Mouse (Mus musculus) embryonic facial prominence, embryonic 11.5 days (tissue): ENCODE measurements around the gene Filip1l. TPM values are rescaled to one million over a fixed set of nuclear protein-coding genes. Genes with fewer than 3 reads are reported as not detected.

ENCODE experiments used
- ATAC-seq: fragments of 200-750 bp; cut with Nextera tagmentation; replicated peaks from 2 replicates; pipeline ENCODE4 v1.8.0; 2017; ENCODE audit warnings: low read depth; ENCODE audit not compliant: insufficient number of reproducible peaks, low FRiP score, low TSS enrichment
- DNase-seq: peaks from one replicate; pipeline ENCODE4 v3.0.0-alpha.2; 2015; ENCODE audit warnings: low spot score
- H3K27ac ChIP-seq: fragments of 300-500 bp; sonication (generic); replicated peaks from 2 replicates; pipeline ENCODE4 v1.5.1; 2014; ENCODE audit warnings: mild to moderate bottlenecking, low read depth, low read length, control low read depth
- H3K27me3 ChIP-seq: fragments of 300-500 bp; sonication (generic); 2 replicates; pipeline ENCODE4 v1.6.1; 2014; ENCODE audit warnings: mild to moderate bottlenecking, low read length, moderate library complexity, mixed read lengths; ENCODE audit not compliant: control insufficient read depth, insufficient read depth
- H3K36me3 ChIP-seq: fragments of 300-500 bp; sonication (generic); replicated peaks from 2 replicates; pipeline ENCODE4 v1.6.1; 2014; ENCODE audit warnings: low read depth, mild to moderate bottlenecking, low read length, moderate library complexity, mixed read lengths; ENCODE audit not compliant: control insufficient read depth, insufficient read depth
- H3K4me1 ChIP-seq: fragments of 300-500 bp; sonication (generic); 2 replicates; pipeline ENCODE4 v1.6.1; 2014; ENCODE audit warnings: low read length, mixed read lengths; ENCODE audit not compliant: control insufficient read depth, insufficient read depth
- H3K4me2 ChIP-seq: fragments of 300-500 bp; sonication (generic); 2 replicates; pipeline ENCODE4 v1.6.1; 2014; ENCODE audit warnings: low read depth, mild to moderate bottlenecking, control low read depth, low read length, moderate library complexity
- H3K4me3 ChIP-seq: fragments of 300-500 bp; sonication (generic); 2 replicates; pipeline ENCODE4 v1.5.1; 2014; ENCODE audit warnings: low read depth, low read length, control low read depth
- H3K9ac ChIP-seq: fragments of 300-500 bp; sonication (generic); replicated peaks from 2 replicates; pipeline ENCODE4 v1.6.1; 2014; ENCODE audit warnings: mild to moderate bottlenecking, control low read depth, low read length
- H3K9me3 ChIP-seq: fragments of 300-500 bp; sonication (generic); replicated peaks from 2 replicates; pipeline ENCODE4 v1.6.1; 2016; ENCODE audit warnings: mild to moderate bottlenecking, low read length, inconsistent platforms, mixed read lengths; ENCODE audit not compliant: control insufficient read depth
- WGBS: fragments of 180-500 bp; shearing (Covaris S2); extraction: QIAGEN DNeasy Blood & Tissue Kit; methylation state at CpG from one replicate; pipeline ENCODE4 v1.1.7; 2014; 5-methylcytosine and 5-hydroxymethylcytosine counted together
- polyA plus RNA-seq: library from polyadenylated mRNA; unstranded; fragments of >200 nt; fragmentation: Nextera tagmentation; extraction: Ambion mirVana; gene quantifications from 2 replicates; pipeline ENCODE4 v1.2.1, GENCODE M21; 2014

Filip1l gene
- polyA plus RNA-seq, 1 experiment from 2014 or later, result 24.2 TPM

DNA sequence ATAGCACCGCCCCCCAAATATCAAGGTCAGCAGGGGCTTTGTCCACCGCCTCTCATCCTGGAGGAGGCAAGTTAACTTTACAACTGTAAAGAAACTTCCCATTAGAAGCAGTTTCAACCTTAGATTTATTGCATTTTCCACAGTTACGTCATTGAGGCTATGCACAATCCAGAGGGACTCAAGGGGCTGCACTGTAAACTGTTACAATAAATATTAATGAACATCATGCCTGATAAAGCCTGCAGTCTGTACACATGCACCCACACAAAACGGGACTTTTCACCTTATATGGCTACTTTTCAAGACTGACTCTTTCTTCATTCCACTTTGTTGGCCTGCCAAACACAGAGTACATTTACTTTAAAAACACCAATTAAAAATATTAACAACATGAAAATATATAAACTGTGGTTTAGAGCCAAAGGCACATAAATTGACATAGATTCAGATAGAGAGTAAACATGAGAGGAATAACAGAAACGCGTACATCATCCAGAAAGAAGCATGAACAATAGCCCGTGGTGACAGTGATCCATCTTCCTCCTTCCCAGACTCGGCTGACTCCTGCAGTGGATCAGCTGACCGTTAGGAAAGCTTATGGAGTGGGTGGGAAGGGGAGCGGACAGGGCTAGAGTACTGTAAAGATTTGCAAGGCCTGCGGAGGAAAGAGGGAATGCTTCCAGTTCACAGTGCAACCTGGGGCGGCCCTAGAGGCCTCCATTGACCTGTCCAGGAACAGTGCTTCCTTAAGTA, 131.3 kb downstream of the Filip1l start:
- Histone ChIP-seq H3K9ac (no peak overlapping the region), H3K9me3 (no peaks in the 10 kb centered on the region), H3K4me3 (no peak overlapping the region), H3K36me3 (no peaks in the 10 kb centered on the region), H3K27ac (no peak overlapping the region), H3K27me3 (no peaks in the 10 kb centered on the region), H3K4me1 (no peaks in the 10 kb centered on the region), H3K4me2 (no peak overlapping the region)
- 82% methylated on average over 12 of the region's 12 CpGs for WGBS
- ATAC-seq (no peak), DNase-seq (no peak)

DNA sequence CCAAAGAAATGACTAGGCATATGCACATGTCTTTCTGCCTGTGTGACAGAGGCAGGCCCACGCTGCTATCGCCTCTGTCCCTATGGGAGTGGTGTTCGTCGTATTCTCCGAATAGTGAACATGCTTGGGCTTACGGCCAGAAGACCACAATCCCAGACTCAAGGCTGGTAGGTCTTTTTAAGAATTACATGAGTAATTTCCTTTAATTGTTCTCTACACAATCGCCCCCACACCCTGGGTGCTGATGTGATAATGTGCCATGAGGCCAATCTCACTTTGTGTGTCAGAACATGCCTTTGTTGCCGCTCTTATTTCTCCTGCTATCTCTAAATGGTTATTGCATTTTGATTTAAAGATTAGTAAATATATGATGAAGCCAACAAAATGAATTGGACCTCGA, 132.4 kb downstream of the Filip1l start:
- H3K9me3 ChIP-seq, result no peaks in the 10 kb centered on the region
- 87% methylated on average over 9 of the region's 9 CpGs for WGBS
- no peaks in the 10 kb centered on the region for H3K36me3 ChIP-seq
- no peaks in the 10 kb centered on the region for H3K4me1 ChIP-seq
- H3K9ac ChIP-seq, result no peak overlapping the region
- no peak overlapping the region for H3K4me3 ChIP-seq
- ATAC-seq (no peak), DNase-seq (no peak)
- H3K4me2 ChIP-seq, result no peak overlapping the region
- H3K27me3 ChIP-seq, result no peaks in the 10 kb centered on the region
- H3K27ac ChIP-seq, result no peak overlapping the region

DNA sequence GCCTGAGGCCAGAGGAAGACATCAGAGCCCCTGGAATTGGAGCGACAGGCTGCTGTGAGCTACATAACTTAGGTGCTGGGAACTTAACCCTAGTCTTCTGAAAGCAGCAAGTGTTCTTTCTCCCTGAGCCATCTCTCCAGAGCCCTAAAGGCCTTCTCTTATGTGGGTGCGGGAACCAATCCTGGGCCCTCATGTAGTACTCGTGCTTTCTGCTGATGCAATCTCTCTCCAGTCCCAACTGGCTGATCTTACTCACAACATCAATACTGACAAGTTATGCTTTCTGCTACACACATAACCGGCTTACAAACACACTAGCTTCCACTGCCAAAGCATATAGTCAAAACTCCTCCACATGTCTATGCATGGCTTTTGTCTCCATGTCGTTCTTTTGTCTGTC, 133.4 kb downstream of the Filip1l start:
- H3K27ac ChIP-seq, result no peak overlapping the region
- H3K4me1 ChIP-seq, result no peaks in the 10 kb centered on the region
- H3K4me2 ChIP-seq, result no peak overlapping the region
- H3K9me3 ChIP-seq, result no peaks in the 10 kb centered on the region
- DNase-seq (no peak), ATAC-seq (no peak)
- no peaks in the 10 kb centered on the region for H3K27me3 ChIP-seq
- 88% methylated on average over 5 of the region's 5 CpGs for WGBS
- H3K4me3 ChIP-seq, result no peak overlapping the region
- no peaks in the 10 kb centered on the region for H3K36me3 ChIP-seq
- H3K9ac ChIP-seq, result no peak overlapping the region

DNA sequence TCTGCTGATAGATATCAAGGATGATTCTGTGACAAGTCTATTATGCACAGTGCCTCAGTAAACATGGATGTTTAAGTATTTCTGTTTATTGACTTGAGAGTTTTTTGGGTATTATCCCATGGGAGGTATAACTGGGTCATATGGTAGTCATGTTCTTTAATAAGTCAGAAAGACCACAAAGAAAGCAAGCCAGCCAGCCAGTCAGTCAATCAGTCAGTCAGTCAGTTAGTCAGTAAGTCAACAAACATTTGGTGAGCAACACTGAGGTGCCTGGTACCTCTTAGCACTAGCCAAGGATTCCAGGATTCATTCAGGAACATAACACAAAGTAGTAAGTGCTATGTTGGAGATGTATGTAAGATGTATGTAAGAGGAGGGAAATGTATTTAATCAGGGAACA, 135.8 kb downstream of the Filip1l start:
- Histone ChIP-seq H3K9me3 (no peaks in the 10 kb centered on the region), H3K4me2 (no peak overlapping the region), H3K9ac (no peak overlapping the region), H3K27ac (no peak overlapping the region), H3K4me3 (no peak overlapping the region), H3K4me1 (no peaks in the 10 kb centered on the region), H3K27me3 (no peaks in the 10 kb centered on the region), H3K36me3 (no peaks in the 10 kb centered on the region)
- no peak for ATAC-seq
- no peak for DNase-seq

DNA sequence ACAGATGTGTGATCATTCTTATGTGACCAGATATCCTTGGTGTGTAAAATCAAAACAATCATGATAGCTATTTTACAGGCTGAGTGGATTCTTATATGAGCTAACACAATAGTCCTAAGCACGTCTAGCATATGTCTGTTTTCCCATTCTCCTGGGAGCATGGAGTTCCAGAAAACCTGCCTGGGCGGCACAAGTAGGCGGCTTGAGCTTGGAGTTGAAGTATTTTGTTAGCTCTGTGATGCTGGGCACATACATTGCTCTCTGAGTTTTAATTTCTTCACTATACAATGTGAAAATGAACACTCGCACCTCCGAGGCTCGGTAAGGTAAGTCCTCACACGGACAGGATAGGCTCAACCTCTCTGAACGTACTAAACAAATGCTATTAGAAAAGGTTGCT, 137.8 kb downstream of the Filip1l start:
- Histone ChIP-seq H3K4me3 (no peak overlapping the region), H3K36me3 (no peaks in the 10 kb centered on the region), H3K9me3 (no peaks in the 10 kb centered on the region), H3K4me1 (no peaks in the 10 kb centered on the region), H3K27ac (no peak overlapping the region), H3K4me2 (no peak overlapping the region), H3K27me3 (no peaks in the 10 kb centered on the region), H3K9ac (no peak overlapping the region)
- DNase-seq, result no peak
- WGBS, result 85% methylated on average over 8 of the region's 8 CpGs
- no peak for ATAC-seq

DNA sequence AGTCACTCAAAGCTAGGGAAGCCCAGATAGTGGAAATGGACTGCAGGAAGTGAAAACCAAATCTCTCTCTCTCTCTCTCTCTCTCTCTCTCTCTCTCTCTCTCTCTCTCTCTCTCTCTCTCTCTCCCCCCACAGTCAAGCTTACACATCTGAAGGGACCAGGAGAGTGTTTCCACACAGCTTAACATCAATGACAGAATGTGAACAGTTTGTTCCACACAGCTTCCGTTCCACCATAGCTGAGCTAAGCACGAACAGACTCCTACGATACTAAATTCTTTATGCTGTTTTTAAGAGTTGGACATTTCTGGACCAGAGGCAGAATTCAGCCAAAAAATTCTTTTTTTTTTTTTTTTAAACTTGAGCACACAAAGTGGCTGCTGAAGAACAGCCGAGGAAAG, 139.0 kb downstream of the Filip1l start:
- Histone ChIP-seq H3K9me3 (no peaks in the 10 kb centered on the region), H3K27ac (no peak overlapping the region), H3K9ac (no peak overlapping the region), H3K27me3 (no peaks in the 10 kb centered on the region), H3K4me3 (no peak overlapping the region), H3K4me1 (no peaks in the 10 kb centered on the region), H3K36me3 (no peaks in the 10 kb centered on the region), H3K4me2 (no peak overlapping the region)
- ATAC-seq (no peak), DNase-seq (no peak)
- WGBS, result 92% methylated on average over 4 of the region's 4 CpGs

DNA sequence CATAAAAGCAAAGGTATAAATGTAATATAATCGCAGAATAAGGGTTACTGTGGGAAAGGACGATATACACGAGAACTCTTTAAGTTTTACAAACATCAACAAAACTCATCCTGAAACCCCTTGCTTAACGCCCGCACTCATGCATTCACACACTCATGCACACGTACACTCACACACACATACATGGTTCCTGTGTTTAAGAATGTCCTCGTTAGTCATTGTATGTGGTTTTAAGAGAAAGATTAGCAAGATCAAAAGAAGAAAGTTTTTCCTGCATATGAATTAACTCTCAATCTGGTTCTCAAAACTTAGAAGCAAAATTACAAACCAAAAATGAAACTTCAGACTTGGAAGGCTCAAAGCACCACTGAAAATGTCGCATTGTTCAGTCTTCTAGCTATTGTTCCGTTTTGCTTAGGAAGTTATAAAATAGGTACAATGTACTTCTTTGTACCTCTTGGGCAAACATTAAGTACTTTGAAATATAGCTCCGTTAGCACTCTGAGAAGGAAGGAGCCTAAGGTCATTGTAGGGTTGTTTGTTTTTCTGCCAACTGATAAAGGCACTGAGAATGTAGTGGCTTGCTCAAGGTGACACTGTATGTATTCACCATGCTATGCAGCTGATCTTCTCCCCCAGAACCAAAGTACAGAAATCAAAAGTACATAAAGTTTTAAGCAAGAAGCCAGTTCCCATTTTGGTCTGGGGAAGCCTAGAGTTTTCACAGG, 142.7 kb downstream of the Filip1l start:
- no peak overlapping the region for H3K4me2 ChIP-seq
- no peak overlapping the region for H3K27ac ChIP-seq
- no peaks in the 10 kb centered on the region for H3K9me3 ChIP-seq
- H3K27me3 ChIP-seq, result no peaks in the 10 kb centered on the region
- no peaks in the 10 kb centered on the region for H3K36me3 ChIP-seq
- WGBS, result 83% methylated on average over 10 of the region's 10 CpGs
- H3K4me1 ChIP-seq, result no peaks in the 10 kb centered on the region
- no peak for DNase-seq
- no peak for ATAC-seq
- H3K9ac ChIP-seq, result no peak overlapping the region
- no peak overlapping the region for H3K4me3 ChIP-seq

DNA sequence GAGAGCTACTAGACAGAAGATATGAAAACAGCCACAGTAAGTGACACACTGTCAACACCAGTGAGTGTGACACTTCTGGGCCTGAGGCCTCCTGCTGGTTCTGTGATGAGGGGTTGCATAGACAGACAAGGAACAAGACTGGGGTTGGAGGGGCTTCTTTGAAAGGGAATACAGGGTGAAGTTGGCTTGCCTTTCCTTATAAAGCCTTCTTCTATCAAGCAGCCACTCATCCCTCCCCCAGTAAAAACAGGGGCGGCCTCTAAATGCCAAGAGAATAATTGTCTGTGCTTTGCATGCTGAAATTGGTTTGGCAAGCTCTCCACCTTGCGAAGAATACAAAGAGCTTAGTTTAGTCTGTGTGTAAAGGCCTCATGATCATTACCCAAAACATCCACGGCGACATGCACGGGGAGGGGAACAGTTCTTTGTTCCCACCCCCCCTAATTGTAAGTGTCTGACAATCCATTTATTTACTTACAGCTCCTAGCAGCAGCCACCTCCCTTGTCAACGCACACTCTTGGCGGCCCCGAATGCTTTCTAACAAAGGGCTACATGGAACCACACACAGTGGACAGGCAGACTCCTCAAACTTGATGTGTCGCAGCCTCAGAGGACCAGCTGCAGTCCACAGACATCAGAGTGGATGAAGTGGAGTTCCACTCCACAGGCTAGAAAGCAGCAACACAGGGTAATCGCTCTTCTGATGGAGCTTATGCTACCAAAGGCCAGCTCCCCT, 143.7 kb downstream of the Filip1l start:
- H3K27ac ChIP-seq, result no peak overlapping the region
- H3K27me3 ChIP-seq, result no peaks in the 10 kb centered on the region
- H3K4me3 ChIP-seq, result no peak overlapping the region
- H3K4me2 ChIP-seq, result no peak overlapping the region
- no peaks in the 10 kb centered on the region for H3K36me3 ChIP-seq
- H3K9ac ChIP-seq, result no peak overlapping the region
- ATAC-seq (0 out of 2 replicates have a peak, but pooled peaks have one; percentile 29), DNase-seq (no peak)
- no peaks in the 10 kb centered on the region for H3K4me1 ChIP-seq
- no peaks in the 10 kb centered on the region for H3K9me3 ChIP-seq
- WGBS, result 63% methylated on average over 10 of the region's 10 CpGs
